Mouse (Mus musculus) MEL (cell line): ENCODE data around the gene Rin2.

Source experiments
- CHD1 ChIP-seq: IDR thresholded peaks from 2 replicates; pipeline ENCODE4 v1.6.1; 2012; ENCODE audit warnings: low read depth, mild to moderate bottlenecking, inconsistent platforms, low read length, improper control_type of control experiment
- CTCF ChIP-seq, 3 experiments: IDR thresholded peaks in 2 of 3; conservative IDR thresholded peaks in 1 of 3; 2 replicates each; pipeline ENCODE4 v1.5.1; 2011 to 2012; ENCODE audit warnings: low read length in 3 of 3, low read depth in 2 of 3, mild to moderate bottlenecking in 2 of 3, improper control_type of control experiment in 1 of 3, inconsistent platforms in 1 of 3, mixed read lengths in 1 of 3, moderate library complexity in 1 of 3; ENCODE audit not compliant: control insufficient read depth in 1 of 3, insufficient read depth in 1 of 3, poor library complexity in 1 of 3, severe bottlenecking in 1 of 3
- E2F4 ChIP-seq: IDR thresholded peaks from 2 replicates; pipeline ENCODE4 v1.6.1; 2011; ENCODE audit warnings: low read depth, low read length, improper control_type of control experiment, borderline replicate concordance
- EP300 ChIP-seq, 2 experiments: IDR thresholded peaks; 2 replicates each; pipeline ENCODE4 v1.6.1; 2011; ENCODE audit warnings: improper control_type of control experiment in 2 of 2, low read length in 2 of 2, low read depth in 1 of 2, mild to moderate bottlenecking in 1 of 2
- MAFK ChIP-seq: IDR thresholded peaks from 2 replicates; pipeline ENCODE4 v1.6.1; 2011; ENCODE audit warnings: low read depth, mild to moderate bottlenecking, low read length, improper control_type of control experiment, borderline replicate concordance
- MXI1 ChIP-seq: IDR thresholded peaks from 2 replicates; pipeline ENCODE4 v1.6.1; 2011; ENCODE audit warnings: mild to moderate bottlenecking, low read depth, low read length, improper control_type of control experiment
- NELFE ChIP-seq: IDR thresholded peaks from 2 replicates; pipeline ENCODE4 v1.6.1; 2011; ENCODE audit warnings: low read depth, low read length, improper control_type of control experiment
- NRF1 ChIP-seq: IDR thresholded peaks from 2 replicates; pipeline ENCODE4 v1.6.1; 2014; ENCODE audit warnings: low read depth, mild to moderate bottlenecking, inconsistent platforms, low read length, improper control_type of control experiment, moderate library complexity; ENCODE audit not compliant: poor library complexity, insufficient read depth, severe bottlenecking
- POLR2A ChIP-seq, 2 experiments: IDR thresholded peaks; 2 replicates each; pipeline ENCODE4 v1.6.1; 2011 to 2012; ENCODE audit warnings: low read length in 2 of 2, mild to moderate bottlenecking in 2 of 2, control low read depth in 1 of 2, improper control_type of control experiment in 1 of 2, low read depth in 1 of 2, moderate library complexity in 1 of 2; ENCODE audit not compliant: control insufficient read depth in 1 of 2, insufficient read depth in 1 of 2, poor library complexity in 1 of 2
- USF1 ChIP-seq: IDR thresholded peaks from 2 replicates; pipeline ENCODE4 v1.6.1; 2014; ENCODE audit warnings: low read depth, mild to moderate bottlenecking, inconsistent platforms, low read length, improper control_type of control experiment, moderate library complexity

GRCm38 (mm10) chr2:145770730-145771536 lies 95.9 kb downstream of the Rin2 start:
- TF ChIP-seq EP300 (IDR thresholded peaks at IDR 0.05; ENCODE audit: low read depth in 1 of 2, low read length in 2 of 2) (no peak), USF1 (no peak), NRF1 (no peak), NELFE (no peak), CTCF (IDR thresholded peaks at IDR 0.05 in 2 of 3, conservative IDR thresholded peaks at IDR 0.05 in 1 of 3; ENCODE audit: control insufficient read depth in 1 of 3, insufficient read depth in 1 of 3, low read depth in 2 of 3, low read length in 3 of 3, poor library complexity in 1 of 3, severe bottlenecking in 1 of 3) (no peak), POLR2A (IDR thresholded peaks at IDR 0.05; ENCODE audit: control insufficient read depth in 1 of 2, insufficient read depth in 1 of 2, low read depth in 1 of 2, low read length in 2 of 2, poor library complexity in 1 of 2) (no peak), CHD1 (no peak), MAFK (no peak), E2F4 (no peak), MXI1 (no peak)
